Mouse (Mus musculus) frontal cortex, adult 2 months (tissue): ENCODE measurements at regions not wholly inside any gene's neighbourhood (a gene's known extent, or its start where the extent isn't known, plus 50 kb on each side); places are given as distances from the start of the nearest gene placed in this dataset.

ENCODE experiments used
- DNase-seq, 2 experiments: peaks; one replicate each; pipeline ENCODE4 v3.0.0; 2022; ENCODE audit warnings: low spot score in 1 of 2; ENCODE audit errors: extremely low spot score in 1 of 2

DNA sequence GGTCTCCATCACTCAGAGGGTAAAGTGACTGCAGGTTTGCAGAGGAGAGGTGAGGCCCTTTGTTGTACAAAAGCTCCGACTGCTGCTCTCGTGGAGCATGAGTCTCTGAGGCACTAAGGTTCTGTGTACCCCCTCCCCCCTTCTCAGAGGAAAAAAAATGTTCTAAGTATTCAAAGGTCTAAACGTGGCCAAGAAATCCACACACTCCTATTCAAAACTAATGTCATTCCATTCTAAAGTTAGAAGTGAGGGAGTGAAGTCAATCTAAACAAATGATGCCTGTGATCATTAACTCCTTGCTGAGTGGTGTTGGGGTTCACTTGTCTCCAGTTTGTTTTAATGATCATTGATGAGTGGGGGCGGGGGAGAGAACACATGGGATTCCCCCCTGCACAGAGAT is 150.6 kb downstream of the Auh start:
- no peak for DNase-seq
